Mouse (Mus musculus) cerebellum, postnatal 36 days (tissue): ENCODE results near the gene Cenpb.
A peak's percentile ranks its signal among the peaks of the same experiment; 100 is the strongest.

Source experiments
- DNase-seq, 2 experiments: peaks; one replicate each; pipeline ENCODE4 v3.0.0; 2021 to 2022; ENCODE audit warnings: mixed read lengths in 2 of 2

Gene Cenpb

GRCm38 (mm10) chr2:131196606-131197316 is 16.9 kb upstream of the Cenpb start:
- no peak for DNase-seq

GRCm38 (mm10) chr2:131191005-131191390 is 11.1 kb upstream of the Cenpb start:
- no peak for DNase-seq

GRCm38 (mm10) chr2:131190344-131191004 is 10.6 kb upstream of the Cenpb start:
- DNase-seq = no peak

GRCm38 (mm10) chr2:131189521-131190309 is 9.8 kb upstream of the Cenpb start:
- no peak for DNase-seq

- no peak for DNase-seq
Measured at GRCm38 (mm10) chr2:131188311-131188710, 8.4 kb upstream of the Cenpb start.

- no peak for DNase-seq
Measured at GRCm38 (mm10) chr2:131187602-131187922, 7.7 kb upstream of the Cenpb start.

GRCm38 (mm10) chr2:131186771-131187601 is 7.1 kb upstream of the Cenpb start, which contains the start of the genes Cdc25b and Spef1:
Cdc25b (plus strand) TSS chr2:131186949.
Spef1 (minus strand) TSS chr2:131187282.
- peak; percentile 76 to 85 for DNase-seq

- DNase-seq = peak in 1 of 2 experiments; percentile 17
Measured at GRCm38 (mm10) chr2:131186343-131186742, 6.5 kb upstream of the Cenpb start.

GRCm38 (mm10) chr2:131179246-131179886 is 501 bp downstream of the Cenpb start:
- DNase-seq = peak; percentile 66 to 68

GRCm38 (mm10) chr2:131178828-131179245 is 1.0 kb downstream of the Cenpb start:
- DNase-seq = peak in 1 of 2 experiments; percentile 31

- no peak for DNase-seq
Measured at GRCm38 (mm10) chr2:131177932-131178331, 1.9 kb downstream of the Cenpb start.

- DNase-seq = no peak
Measured at GRCm38 (mm10) chr2:131176491-131176890, 3.4 kb downstream of the Cenpb start.

GRCm38 (mm10) chr2:131175945-131176309 is 3.9 kb downstream of the Cenpb start:
- DNase-seq = no peak

GRCm38 (mm10) chr2:131175286-131175944 is 4.5 kb downstream of the Cenpb start:
- DNase-seq = no peak

GRCm38 (mm10) chr2:131174700-131175099 is 5.2 kb downstream of the Cenpb start:
- peak; percentile 42 to 59 for DNase-seq

- no peak for DNase-seq
Measured at GRCm38 (mm10) chr2:131172322-131172721, 7.5 kb downstream of the Cenpb start.

GRCm38 (mm10) chr2:131171401-131172104 is 8.3 kb downstream of the Cenpb start:
- peak; percentile 46 to 60 for DNase-seq

- DNase-seq = no peak
Measured at GRCm38 (mm10) chr2:131170936-131171335, 8.9 kb downstream of the Cenpb start.

- no peak for DNase-seq
Measured at GRCm38 (mm10) chr2:131168914-131169313, 11.0 kb downstream of the Cenpb start.

- no peak for DNase-seq
Measured at GRCm38 (mm10) chr2:131167984-131168383, 11.9 kb downstream of the Cenpb start.

- DNase-seq = no peak
Measured at GRCm38 (mm10) chr2:131166172-131166571, 13.7 kb downstream of the Cenpb start.
